Mouse (Mus musculus): ENCODE measurements around the gene 4932438H23Rik. TPM values are rescaled to one million over a fixed set of nuclear protein-coding genes. Genes with fewer than 3 reads are reported as not detected.

The 4932438H23Rik gene
- 2.3 TPM for polyA plus RNA-seq (2014; fragmentation: Illumina TruSeq; extraction: RNeasy Lipid Tissue Mini Kit (QIAGEN cat#74804); ENCODE audit: low read depth, low replicate concordance)

DNA sequence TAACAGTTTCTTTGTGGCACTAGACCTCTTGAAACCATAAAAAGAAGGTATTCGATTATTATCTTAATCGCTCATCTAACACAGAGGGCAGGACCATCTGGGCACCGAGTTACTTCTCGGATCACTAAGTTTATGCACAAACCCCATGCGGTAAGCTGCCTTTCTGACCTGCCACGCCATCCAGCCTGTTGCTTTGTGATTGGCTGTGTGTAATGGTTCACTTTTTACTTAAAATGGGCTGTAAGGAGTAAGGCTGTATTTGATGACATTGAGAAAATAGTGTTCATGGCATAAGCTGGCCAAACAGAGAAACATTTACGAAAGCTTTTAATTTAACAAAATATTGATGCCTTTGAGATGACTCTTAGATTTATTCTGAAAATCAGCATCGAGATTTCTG lies at the start of gene 4932438H23Rik:
Gene 4932438H23Rik, minus strand, starts transcription at position 101 of the 400 bp plus-strand sequence.

DNA sequence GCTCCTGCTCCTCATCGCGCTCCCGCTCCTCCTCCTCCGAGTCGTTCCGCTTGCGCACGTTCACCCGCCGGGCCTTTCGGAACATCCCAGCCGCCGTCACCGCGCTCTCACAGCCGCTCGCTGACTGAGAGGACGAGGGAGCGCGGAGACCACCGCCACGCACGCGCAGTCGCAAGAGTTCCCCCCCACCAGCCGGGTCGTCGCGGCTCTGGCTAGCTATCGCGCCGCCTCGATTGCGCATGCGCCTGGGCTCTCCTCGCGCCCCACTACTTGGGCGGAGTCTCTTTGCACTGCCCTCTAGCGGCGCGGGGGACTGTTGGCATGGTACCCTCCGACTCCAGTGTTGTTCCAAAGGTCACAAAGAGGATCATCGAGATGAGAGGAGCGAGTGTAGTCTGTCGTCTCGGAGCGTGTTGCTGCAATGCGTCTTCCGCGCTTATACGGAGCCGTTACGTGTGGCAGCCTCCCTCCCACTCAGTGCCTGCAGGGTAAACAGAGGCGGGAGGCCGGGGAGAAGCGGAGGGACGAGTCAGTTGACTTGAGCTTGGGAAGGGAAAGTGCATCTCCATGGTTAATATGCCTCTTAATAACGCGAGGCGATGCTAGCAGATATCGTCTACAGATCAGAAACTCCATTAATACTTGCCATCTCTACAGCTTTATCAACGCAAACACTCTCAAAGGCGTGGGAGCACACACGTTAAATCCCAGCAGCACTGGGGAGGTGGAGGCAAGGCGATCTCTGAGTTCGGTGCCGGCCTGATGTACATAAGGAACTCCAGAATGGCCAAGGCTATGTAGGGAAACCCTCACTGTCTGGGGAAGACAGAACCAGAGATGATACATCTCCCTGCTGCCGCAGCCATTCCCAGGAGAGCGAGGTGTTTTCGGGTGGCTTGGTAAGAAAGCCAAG lies 50.4 kb downstream of the 4932438H23Rik start, which contains the start of gene Paxbp1:
Gene Paxbp1, minus strand, starts transcription at position 274 of the 913 bp plus-strand sequence.

DNA sequence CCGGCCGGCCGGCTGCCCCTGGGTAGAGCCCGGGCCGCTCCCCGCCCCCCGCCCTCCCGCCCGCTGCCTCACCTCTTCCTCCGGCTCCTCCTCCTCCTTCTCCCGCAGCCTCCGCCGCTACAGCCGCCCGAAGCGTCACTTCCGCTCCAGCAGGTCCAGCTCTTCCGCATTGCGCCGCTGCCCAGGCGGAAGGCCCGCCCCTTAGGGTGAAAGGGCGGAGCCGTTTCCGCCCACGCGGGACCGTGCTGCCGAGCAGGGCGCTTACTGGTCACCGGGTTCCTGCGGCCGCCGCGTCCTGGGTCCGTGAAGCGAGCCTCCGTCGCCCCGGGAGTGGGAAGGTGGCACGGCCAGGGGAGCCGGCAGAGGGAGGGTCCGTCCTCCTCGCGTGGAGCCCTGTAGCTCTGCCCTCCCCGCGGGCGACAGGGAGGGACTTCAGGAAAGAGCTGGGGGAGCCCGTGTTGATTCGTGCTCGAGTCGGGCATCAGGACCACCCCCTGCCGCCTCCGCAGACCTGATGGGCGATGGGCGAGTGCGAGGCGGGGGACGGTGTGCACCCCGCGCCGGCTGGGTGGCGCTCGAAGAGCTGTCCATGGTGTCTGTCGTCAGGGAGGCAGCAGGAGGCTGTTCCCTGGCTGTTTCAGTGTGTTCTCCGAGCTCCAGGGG lies 83.8 kb downstream of the 4932438H23Rik start, which contains the start of gene Synj1:
Gene Synj1, minus strand, starts transcription at position 288 of the 663 bp plus-strand sequence.

Other genes with a start within 250 kb of the 4932438H23Rik start
- 2.6 TPM for gene Cfap298, start 160.0 kb downstream of the 4932438H23Rik start, polyA plus RNA-seq (2014; fragmentation: Illumina TruSeq; extraction: RNeasy Lipid Tissue Mini Kit (QIAGEN cat#74804); ENCODE audit: low read depth, low replicate concordance)
- 60.5 TPM for gene Synj1, start 83.8 kb downstream of the 4932438H23Rik start, polyA plus RNA-seq (2014; fragmentation: Illumina TruSeq; extraction: RNeasy Lipid Tissue Mini Kit (QIAGEN cat#74804); ENCODE audit: low read depth, low replicate concordance)
- 170 TPM for gene Paxbp1, start 50.6 kb downstream of the 4932438H23Rik start, polyA plus RNA-seq (2014; fragmentation: Illumina TruSeq; extraction: RNeasy Lipid Tissue Mini Kit (QIAGEN cat#74804); ENCODE audit: low read depth, low replicate concordance)
- not detected for gene Olig2, start 130.3 kb upstream of the 4932438H23Rik start, polyA plus RNA-seq (2014; fragmentation: Illumina TruSeq; extraction: RNeasy Lipid Tissue Mini Kit (QIAGEN cat#74804); ENCODE audit: low read depth, low replicate concordance)
- not detected for gene Olig1, start 174.7 kb upstream of the 4932438H23Rik start, polyA plus RNA-seq (2014; fragmentation: Illumina TruSeq; extraction: RNeasy Lipid Tissue Mini Kit (QIAGEN cat#74804); ENCODE audit: low read depth, low replicate concordance)

Data from sigmoid colon, adult 10 weeks (tissue).